Mouse (Mus musculus) spleen, adult 12 weeks (tissue): Measurements from ENCODE around the gene Ccdc137.

Experiments
- DNase-seq: peaks from one replicate; pipeline ENCODE4 v3.0.0; 2022; ENCODE audit warnings: low spot score

Ccdc137 gene

DNA sequence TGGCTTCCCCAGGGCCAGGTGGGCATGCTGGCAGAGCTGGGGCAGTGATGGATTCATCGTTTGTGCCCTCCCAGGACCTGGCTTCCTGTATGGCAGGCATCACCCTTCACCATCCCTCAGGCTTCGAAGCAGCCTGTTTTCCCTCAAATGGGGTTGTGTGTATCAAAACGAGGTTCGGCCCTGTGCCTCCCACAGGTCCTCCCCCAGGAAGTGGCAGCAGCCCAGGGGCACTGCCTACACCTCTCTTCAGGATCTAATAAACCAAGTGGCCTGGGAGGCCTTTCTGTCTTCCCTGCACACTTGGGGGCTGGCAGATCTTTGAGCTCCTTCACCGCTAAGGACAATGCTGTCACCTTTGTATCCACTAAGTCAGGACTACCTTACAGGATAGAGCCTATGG lies 41.0 kb downstream of the Ccdc137 start:
- no peak for DNase-seq

DNA sequence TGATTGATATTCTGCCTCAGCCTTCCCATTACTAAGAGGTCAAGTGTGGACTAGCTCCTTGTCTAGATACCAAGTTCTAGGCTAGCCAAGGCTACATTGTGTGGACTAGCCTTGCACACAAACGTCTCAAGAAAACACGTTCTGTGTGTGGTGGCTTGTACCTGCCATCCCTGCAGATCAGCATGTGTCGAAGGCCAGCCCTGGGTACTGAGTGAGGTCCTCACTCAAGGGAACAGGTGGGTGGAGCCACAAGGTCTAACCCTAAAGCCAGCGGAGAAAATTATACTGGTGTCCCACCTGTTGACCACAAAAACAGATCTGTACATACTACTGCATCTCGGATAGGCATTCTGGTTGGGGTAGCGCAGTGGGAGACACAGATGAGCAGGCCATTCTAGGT lies 42.0 kb downstream of the Ccdc137 start:
- DNase-seq: no peak

DNA sequence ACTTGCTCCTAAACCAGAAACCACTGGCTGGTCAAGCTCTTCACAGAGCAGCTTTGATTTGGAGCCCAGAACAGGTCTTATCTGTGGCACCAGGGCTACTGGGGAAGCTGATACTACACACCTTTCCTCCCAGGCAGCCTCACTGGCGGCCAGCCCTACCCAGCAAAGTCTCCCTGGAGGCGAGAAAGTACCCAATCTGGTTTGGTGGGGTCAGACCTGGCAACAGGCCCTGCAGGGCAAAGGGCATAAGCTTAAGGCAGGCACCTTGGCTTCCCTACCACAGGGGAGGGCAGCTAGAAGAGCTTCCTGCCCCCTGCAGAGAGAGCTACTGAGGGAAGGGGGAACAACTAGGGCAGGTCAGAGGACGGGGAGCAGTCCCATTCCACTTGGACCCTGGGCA lies 42.4 kb downstream of the Ccdc137 start:
- no peak for DNase-seq

DNA sequence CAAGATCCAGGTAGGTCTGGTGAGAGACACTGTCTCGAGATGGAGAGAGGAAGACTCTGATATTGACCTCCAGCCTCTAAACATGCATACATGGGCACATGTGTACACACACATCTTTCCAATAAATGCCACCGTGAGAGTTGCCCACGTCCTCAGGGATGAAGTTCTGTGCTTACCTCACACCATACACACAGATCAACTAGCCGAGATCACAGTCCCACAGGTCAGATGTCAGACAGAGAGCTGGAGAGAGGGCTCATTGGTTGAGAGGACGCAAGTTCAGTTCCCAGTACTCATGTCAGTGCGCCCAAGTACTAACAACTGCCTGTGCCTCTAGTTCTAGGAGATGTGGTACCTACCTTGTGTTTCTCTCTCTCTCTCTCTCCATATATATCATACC lies 43.1 kb downstream of the Ccdc137 start:
- DNase-seq: no peak

DNA sequence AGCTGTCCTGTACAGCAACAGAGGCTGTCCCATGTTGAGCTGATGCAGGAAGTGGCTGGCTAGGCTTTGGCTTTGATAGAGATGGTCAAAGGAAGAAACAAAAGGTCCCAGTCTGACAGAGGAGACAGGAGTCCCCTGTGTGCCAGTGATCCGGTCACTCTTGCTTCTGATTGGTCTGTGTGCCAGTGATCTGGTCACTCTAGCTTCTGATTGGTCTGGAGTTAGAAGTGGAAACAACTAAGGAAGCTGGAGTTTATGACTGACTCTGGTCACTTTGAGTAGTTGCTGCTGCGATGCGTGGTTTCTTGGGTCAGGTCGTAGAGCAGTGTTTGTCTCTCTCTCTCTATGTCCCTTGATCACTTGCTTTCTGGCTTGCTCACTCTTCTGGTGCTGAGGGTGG lies 43.8 kb downstream of the Ccdc137 start:
- DNase-seq: no peak

DNA sequence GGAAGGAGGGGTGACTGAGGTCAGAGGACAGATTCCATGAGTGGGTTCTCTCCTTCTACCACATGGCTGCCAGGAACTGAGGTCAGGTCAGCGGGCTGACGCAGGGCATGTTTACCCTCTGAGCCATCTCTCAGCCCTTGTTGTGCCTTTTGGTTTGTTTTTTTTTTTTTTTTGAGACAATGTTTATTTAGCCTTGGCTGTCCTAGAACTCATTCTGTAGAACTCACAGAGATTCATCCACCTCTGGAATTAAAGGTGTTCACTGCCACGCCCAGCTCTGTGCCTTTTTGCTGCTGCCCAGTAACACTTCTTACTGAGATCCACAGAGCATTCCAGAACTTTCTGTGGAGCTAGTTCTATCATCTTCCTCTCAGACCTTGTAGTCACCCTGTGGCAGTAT lies 47.7 kb downstream of the Ccdc137 start:
- DNase-seq: no peak

DNA sequence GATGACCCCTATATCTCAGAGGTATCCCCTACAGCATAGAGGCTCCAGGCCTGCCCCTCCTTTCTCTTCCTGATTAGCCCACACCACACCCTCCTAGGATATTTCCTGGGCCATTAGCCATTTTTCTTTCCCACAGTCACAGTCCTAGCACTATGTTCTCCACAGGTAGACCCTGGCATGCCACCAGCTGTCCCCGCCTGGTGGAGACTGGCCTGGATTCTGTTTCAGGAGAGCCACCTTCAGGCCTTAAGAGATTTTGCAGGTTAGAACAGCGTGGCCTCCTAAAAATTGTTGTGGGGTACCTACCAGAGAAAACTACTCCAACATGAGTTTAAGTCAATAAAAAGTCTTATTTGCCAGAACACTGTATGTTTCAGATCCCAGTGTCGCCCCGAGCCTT lies 49.0 kb downstream of the Ccdc137 start:
- DNase-seq: no peak

DNA sequence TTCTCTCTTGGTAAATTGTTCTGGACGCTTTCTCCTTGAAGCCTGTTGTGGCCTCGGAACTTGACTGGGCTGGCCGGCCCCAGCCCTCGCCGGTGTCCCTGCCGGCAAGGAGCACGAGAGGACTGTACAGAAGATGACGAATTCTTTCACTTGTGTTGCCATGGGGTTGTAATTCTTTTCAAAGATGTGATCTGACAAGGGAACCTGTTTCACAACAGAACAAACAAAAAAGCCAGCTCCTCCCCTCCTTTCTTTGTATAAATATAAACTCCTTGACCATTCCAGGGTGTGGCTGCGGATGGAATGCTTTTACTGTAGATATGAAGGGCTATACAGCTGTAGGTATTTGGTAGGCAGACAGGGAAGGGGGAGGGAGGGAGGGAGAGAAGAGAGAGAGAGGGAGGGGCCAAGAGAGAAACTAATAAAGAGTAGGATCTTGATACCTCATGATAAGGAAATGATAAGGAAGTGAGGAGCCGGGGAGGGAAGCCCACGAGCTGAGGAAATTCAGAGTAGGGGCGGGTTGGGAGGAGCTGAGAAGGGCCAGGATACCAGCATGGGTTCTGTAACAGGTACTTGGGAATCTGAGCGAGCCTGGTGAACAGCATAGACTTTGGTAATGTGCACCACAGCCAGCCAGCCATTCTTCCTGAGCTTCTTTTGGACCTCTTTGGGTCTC lies 49.8 kb downstream of the Ccdc137 start:
- DNase-seq: no peak

DNA sequence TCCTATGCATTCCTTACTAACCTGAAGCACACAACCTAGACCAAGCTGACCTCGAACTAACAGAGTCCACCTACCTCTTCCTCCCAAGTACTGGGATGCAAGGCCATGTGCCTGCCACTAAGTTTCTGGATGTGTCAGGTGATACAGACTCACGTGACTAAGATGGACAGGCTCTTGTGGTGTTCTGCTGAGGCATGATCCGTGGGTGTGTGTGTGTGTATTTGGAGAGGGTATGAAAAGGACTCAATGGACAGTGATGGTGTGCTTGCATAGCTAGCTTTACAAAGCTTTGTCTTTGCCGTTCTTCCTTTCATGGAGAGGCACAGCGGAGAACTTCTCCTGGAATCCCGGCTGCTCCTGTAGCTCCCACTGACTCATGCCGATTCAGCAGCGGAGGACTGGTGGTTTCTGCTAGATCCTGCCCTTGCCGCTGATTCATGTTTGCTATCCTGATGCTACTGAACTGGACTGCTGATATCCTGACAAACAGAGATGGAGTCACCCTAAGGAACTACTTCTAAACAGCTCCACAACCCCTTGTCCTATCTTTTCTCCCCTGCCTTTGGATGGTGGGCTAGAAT lies 50.5 kb downstream of the Ccdc137 start:
- no peak for DNase-seq

DNA sequence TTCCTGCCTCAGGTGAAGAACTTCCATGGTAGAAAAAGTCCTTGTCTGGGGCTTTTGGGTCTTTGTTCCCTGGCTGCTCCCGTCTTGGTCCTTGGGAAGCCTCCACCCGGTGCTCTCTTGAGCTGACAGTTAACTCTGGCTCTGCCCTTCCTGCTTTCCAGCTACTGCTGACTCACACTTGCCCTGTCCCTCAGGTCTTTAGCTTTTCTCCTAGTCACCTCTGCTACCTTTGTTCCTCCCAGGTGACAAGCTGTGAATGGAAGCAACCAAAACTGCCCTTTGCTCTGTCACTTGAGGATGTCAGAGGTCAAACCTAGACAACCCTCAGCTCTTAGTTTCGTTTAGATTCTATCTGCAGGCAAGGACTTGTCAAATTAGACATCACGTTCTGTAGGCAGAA lies 52.0 kb downstream of the Ccdc137 start:
- no peak for DNase-seq

DNA sequence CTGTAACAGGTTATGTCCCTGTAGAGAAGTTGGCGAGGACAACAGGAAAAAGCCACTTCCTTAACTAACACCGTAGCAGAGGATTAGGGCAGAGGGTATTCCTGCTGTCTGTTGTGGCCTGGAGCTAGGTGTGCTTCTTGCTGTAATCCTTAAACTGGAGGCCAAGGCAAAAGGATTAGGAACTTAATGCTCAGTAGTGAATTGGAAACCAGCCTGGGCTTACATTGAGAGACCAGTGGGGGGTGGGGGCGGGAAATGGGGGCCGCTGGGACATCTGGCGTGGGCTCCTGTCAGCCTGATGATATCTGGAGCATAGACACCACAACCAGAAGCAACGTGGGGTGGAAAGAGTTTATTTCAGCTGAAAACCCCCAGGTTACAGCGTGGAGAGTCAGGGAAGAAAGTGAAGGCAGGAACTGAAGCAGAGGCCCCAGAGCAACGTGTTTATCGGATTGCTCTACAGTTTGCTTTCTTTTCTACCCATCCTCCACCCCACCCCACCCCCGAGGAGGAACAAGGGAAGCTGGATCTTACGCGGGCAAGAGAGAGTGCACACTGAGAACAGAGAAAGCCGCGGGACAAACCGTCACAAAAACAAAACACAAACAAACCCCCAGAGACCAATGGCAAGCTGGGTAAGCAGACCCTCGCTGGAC lies 52.6 kb downstream of the Ccdc137 start:
- no peak for DNase-seq

DNA sequence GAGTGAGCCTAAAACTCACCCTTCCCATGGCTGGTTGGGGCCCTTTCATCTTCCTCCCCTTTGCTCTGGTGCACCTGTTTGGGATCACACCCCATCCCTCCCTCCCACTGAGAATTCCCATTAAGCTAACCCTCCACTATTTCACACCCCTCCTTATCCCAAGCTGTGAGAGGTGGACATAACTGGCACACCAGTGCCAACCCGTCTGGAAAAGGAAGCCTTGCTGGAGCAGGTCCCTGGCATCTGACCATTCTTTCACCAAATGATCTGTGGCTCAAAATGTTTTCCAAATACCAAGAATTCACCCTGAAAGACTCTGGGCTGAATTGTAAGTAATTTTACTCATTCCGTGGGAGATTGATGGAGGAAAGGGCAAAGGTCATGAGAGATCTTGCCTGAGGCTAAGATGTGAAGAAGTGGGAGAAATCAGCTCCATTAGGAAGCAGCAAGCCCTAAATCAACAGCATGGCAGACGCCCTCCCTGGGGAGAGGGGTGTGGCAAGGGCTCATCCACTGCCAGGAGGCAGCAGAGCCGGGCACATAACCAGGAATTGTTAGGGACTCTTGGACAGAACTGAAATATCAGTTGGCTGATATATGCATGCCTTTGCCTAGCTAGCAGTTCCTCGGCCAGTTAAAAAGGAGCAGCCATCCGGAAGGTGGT lies 55.0 kb downstream of the Ccdc137 start:
- DNase-seq: no peak
